Mouse (Mus musculus): ENCODE results near the gene Shroom3. TPM values are rescaled to one million over a fixed set of nuclear protein-coding genes. Genes with fewer than 3 reads are reported as not detected.

Gene Shroom3
- polyA plus RNA-seq, 1 experiment from 2014 or later, result 5.6 TPM

GRCm38 (mm10) chr5:92959287-92959686 is 276.1 kb downstream of the Shroom3 start:
- TF ChIP-seq CTCF (IDR thresholded peaks at IDR 0.05; ENCODE audit: low read depth), result no peak
- Histone ChIP-seq H3K4me1 (ENCODE audit: insufficient read depth) (no peaks in the 10 kb centered on the region), H3K4me2 (no peak overlapping the region), H3K27ac (ENCODE audit: low read depth) (no peak overlapping the region), H3K27me3 (ENCODE audit: insufficient read depth, low read length) (no peaks in the 10 kb centered on the region), H3K9me3 (ENCODE audit: low read depth, low read length) (no peaks in the 10 kb centered on the region), H3K4me3 (ENCODE audit: low read depth, low read length) (no peak overlapping the region), H3K36me3 (ENCODE audit: insufficient read depth) (peaks cover 34% of the 10 kb centered on the region; the same call in 1 of the 2 replicates), H3K9ac (no peak overlapping the region)
- WGBS, result 78% methylated on average over 10 of the region's 10 CpGs
- no peak for ATAC-seq (ENCODE audit: insufficient read depth)
- no peak for DNase-seq

- H3K36me3 ChIP-seq (ENCODE audit: insufficient read depth), result peaks cover 39% of the 10 kb centered on the region
- TF ChIP-seq CTCF (IDR thresholded peaks at IDR 0.05; ENCODE audit: low read depth), result no peak
- H3K27me3 ChIP-seq (ENCODE audit: insufficient read depth, low read length), result no peaks in the 10 kb centered on the region
- no peak for DNase-seq
- H3K4me2 ChIP-seq, result no peak overlapping the region
- no peaks in the 10 kb centered on the region for H3K4me1 ChIP-seq (ENCODE audit: insufficient read depth)
- WGBS, result 47% methylated on average over 9 of the region's 9 CpGs
- no peak overlapping the region for H3K9ac ChIP-seq
- no peak overlapping the region for H3K27ac ChIP-seq (ENCODE audit: low read depth)
- no peak overlapping the region for H3K4me3 ChIP-seq (ENCODE audit: low read depth, low read length)
- ATAC-seq (ENCODE audit: insufficient read depth), result no peak
- H3K9me3 ChIP-seq (ENCODE audit: low read depth, low read length), result no peaks in the 10 kb centered on the region
Measured at GRCm38 (mm10) chr5:92959708-92960107, 276.5 kb downstream of the Shroom3 start.

- no peak for TF ChIP-seq CTCF (IDR thresholded peaks at IDR 0.05; ENCODE audit: low read depth)
- Histone ChIP-seq H3K9me3 (ENCODE audit: low read depth, low read length) (no peaks in the 10 kb centered on the region), H3K4me3 (ENCODE audit: low read depth, low read length) (no peak overlapping the region), H3K27me3 (ENCODE audit: insufficient read depth, low read length) (no peaks in the 10 kb centered on the region), H3K27ac (ENCODE audit: low read depth) (peak overlapping the region; percentile 78), H3K4me1 (ENCODE audit: insufficient read depth) (no peaks in the 10 kb centered on the region), H3K36me3 (ENCODE audit: insufficient read depth) (peaks cover 33% of the 10 kb centered on the region), H3K9ac (no peak overlapping the region), H3K4me2 (no peak overlapping the region; the same call in 1 of the 2 replicates)
- ATAC-seq (ENCODE audit: insufficient read depth), result no peak; the same call in 1 of the 2 replicates
- 69% methylated on average over 11 of the region's 11 CpGs for WGBS
- no peak for DNase-seq
Measured at GRCm38 (mm10) chr5:92961353-92961752, 278.1 kb downstream of the Shroom3 start.

- Histone ChIP-seq H3K4me2 (no peak overlapping the region), H3K9ac (no peak overlapping the region), H3K4me1 (ENCODE audit: insufficient read depth) (no peaks in the 10 kb centered on the region), H3K4me3 (ENCODE audit: low read depth, low read length) (no peak overlapping the region), H3K27me3 (ENCODE audit: insufficient read depth, low read length) (no peaks in the 10 kb centered on the region), H3K27ac (ENCODE audit: low read depth) (peak overlapping the region; percentile 78), H3K9me3 (ENCODE audit: low read depth, low read length) (no peaks in the 10 kb centered on the region), H3K36me3 (ENCODE audit: insufficient read depth) (peaks cover 28% of the 10 kb centered on the region)
- WGBS, result 57% methylated on average over 7 of the region's 7 CpGs
- ATAC-seq (ENCODE audit: insufficient read depth), result peak; percentile 87
- no peak for TF ChIP-seq CTCF (IDR thresholded peaks at IDR 0.05; ENCODE audit: low read depth)
- DNase-seq, result peak; percentile 74
Measured at GRCm38 (mm10) chr5:92961770-92962231, 278.6 kb downstream of the Shroom3 start.

GRCm38 (mm10) chr5:92964691-92965090 is 281.5 kb downstream of the Shroom3 start:
- Histone ChIP-seq H3K4me2 (no peak overlapping the region), H3K36me3 (ENCODE audit: insufficient read depth) (peaks cover 25% of the 10 kb centered on the region), H3K27me3 (ENCODE audit: insufficient read depth, low read length) (no peaks in the 10 kb centered on the region), H3K9ac (no peak overlapping the region), H3K4me3 (ENCODE audit: low read depth, low read length) (no peak overlapping the region), H3K27ac (ENCODE audit: low read depth) (no peak overlapping the region), H3K4me1 (ENCODE audit: insufficient read depth) (no peaks in the 10 kb centered on the region), H3K9me3 (ENCODE audit: low read depth, low read length) (no peaks in the 10 kb centered on the region)
- no peak for TF ChIP-seq CTCF (IDR thresholded peaks at IDR 0.05; ENCODE audit: low read depth)
- 76% methylated on average over 13 of the region's 13 CpGs for WGBS
- ATAC-seq (ENCODE audit: insufficient read depth) (no peak), DNase-seq (no peak)

GRCm38 (mm10) chr5:92967143-92967542 is 283.9 kb downstream of the Shroom3 start:
- H3K27ac ChIP-seq (ENCODE audit: low read depth), result no peak overlapping the region
- ATAC-seq (ENCODE audit: insufficient read depth) (no peak), DNase-seq (no peak)
- no peaks in the 10 kb centered on the region for H3K4me1 ChIP-seq (ENCODE audit: insufficient read depth)
- no peaks in the 10 kb centered on the region for H3K9me3 ChIP-seq (ENCODE audit: low read depth, low read length)
- H3K4me3 ChIP-seq (ENCODE audit: low read depth, low read length), result no peak overlapping the region
- WGBS, result 77% methylated on average over 9 of the region's 9 CpGs
- H3K4me2 ChIP-seq, result no peak overlapping the region
- no peaks in the 10 kb centered on the region for H3K27me3 ChIP-seq (ENCODE audit: insufficient read depth, low read length)
- TF ChIP-seq CTCF (IDR thresholded peaks at IDR 0.05; ENCODE audit: low read depth), result no peak
- H3K36me3 ChIP-seq (ENCODE audit: insufficient read depth), result peaks cover 18% of the 10 kb centered on the region
- H3K9ac ChIP-seq, result no peak overlapping the region

- Histone ChIP-seq H3K4me2 (no peak overlapping the region), H3K27me3 (ENCODE audit: insufficient read depth, low read length) (no peaks in the 10 kb centered on the region), H3K4me3 (ENCODE audit: low read depth, low read length) (no peak overlapping the region), H3K27ac (ENCODE audit: low read depth) (no peak overlapping the region), H3K9ac (no peak overlapping the region), H3K36me3 (ENCODE audit: insufficient read depth) (peaks cover 15% of the 10 kb centered on the region), H3K9me3 (ENCODE audit: low read depth, low read length) (no peaks in the 10 kb centered on the region), H3K4me1 (ENCODE audit: insufficient read depth) (no peaks in the 10 kb centered on the region)
- ATAC-seq (ENCODE audit: insufficient read depth), result no peak
- DNase-seq, result no peak
- TF ChIP-seq CTCF (IDR thresholded peaks at IDR 0.05; ENCODE audit: low read depth), result no peak
- WGBS, result 87% methylated on average over 3 of the region's 3 CpGs
Measured at GRCm38 (mm10) chr5:92967906-92968305, 284.7 kb downstream of the Shroom3 start.

- H3K36me3 ChIP-seq (ENCODE audit: insufficient read depth), result peaks cover 4% of the 10 kb centered on the region
- H3K9me3 ChIP-seq (ENCODE audit: low read depth, low read length), result no peaks in the 10 kb centered on the region
- H3K27ac ChIP-seq (ENCODE audit: low read depth), result no peak overlapping the region
- H3K4me1 ChIP-seq (ENCODE audit: insufficient read depth), result no peaks in the 10 kb centered on the region
- DNase-seq (no peak), ATAC-seq (ENCODE audit: insufficient read depth) (no peak)
- no peak overlapping the region for H3K9ac ChIP-seq
- no peak overlapping the region for H3K4me2 ChIP-seq
- WGBS, result 40% methylated on average over 8 of the region's 8 CpGs
- H3K4me3 ChIP-seq (ENCODE audit: low read depth, low read length), result no peak overlapping the region
- H3K27me3 ChIP-seq (ENCODE audit: insufficient read depth, low read length), result no peaks in the 10 kb centered on the region
- TF ChIP-seq CTCF (IDR thresholded peaks at IDR 0.05; ENCODE audit: low read depth), result no peak
Measured at GRCm38 (mm10) chr5:92969443-92969842, 286.2 kb downstream of the Shroom3 start.
